Mouse (Mus musculus) skeletal muscle tissue, postnatal 0 days (tissue): ENCODE results near the gene Atg4a-ps. TPM values are rescaled to one million over a fixed set of nuclear protein-coding genes. Genes with fewer than 3 reads are reported as not detected.

Source experiments
- microRNA-seq, 2 experiments: library from miRNA; unstranded; fragments of <30 nt; microRNA quantifications; one replicate each; pipeline ENCODE4; 2016
- polyA plus RNA-seq: library from polyadenylated mRNA; unstranded; fragments of >200 nt; fragmentation: Nextera tagmentation; extraction: Ambion mirVana; gene quantifications from 2 replicates; pipeline ENCODE4 v1.2.1, GENCODE M21; 2015

Atg4a-ps gene
- 0.36 and 0.50 TPM in 2 replicates for polyA plus RNA-seq

DNA sequence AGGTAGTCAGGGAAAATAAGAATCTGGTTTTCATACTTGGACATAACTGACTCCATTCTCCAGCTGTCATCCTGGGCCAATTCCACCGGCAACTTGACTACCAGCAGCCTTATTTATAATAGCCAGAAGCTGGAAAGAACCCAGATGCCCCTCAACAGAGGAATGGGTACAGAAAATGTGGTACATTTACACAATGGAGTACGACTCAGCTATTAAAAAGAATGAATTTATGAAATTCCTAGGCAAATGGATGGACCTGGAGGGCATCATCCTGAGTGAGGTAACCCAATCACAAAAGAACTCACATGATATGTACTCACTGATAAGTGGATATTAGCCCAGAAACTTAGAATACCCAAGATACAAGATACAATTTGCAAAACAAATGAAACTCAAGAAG lies at the start of gene Atg4a-ps:
TSS of gene Atg4a-ps (minus strand) at position 101 of the 400 bp plus-strand sequence.

Small RNA genes lying within 50 kb of the gene (microRNA-seq; reads per million reads assigned to microRNA genes)
- gene Gm25325: 0 reads per million in 2 experiments

Other genes with a start within 250 kb of the Atg4a-ps start
- gene Syt6, start 70.8 kb downstream of the Atg4a-ps start, polyA plus RNA-seq: not detected in 2 replicates
- 21.7 and 23.5 TPM in 2 replicates for gene Olfml3, start 91.9 kb upstream of the Atg4a-ps start, polyA plus RNA-seq
- not detected in 2 replicates for gene Gm10964, start 93.3 kb upstream of the Atg4a-ps start, polyA plus RNA-seq
- gene Hipk1, start 145.5 kb upstream of the Atg4a-ps start, polyA plus RNA-seq: 5.0 and 5.8 TPM in 2 replicates
- 8.2 and 11.0 TPM in 2 replicates for gene Dclre1b, start 163.4 kb upstream of the Atg4a-ps start, polyA plus RNA-seq
- gene Ap4b1, start 163.5 kb upstream of the Atg4a-ps start, polyA plus RNA-seq: 19.5 and 20.2 TPM in 2 replicates
- gene Gm43064, start 163.5 kb upstream of the Atg4a-ps start, polyA plus RNA-seq: 0.17 TPM in 1 of 2 replicates, not detected in the other
- gene Bcl2l15, start 186.5 kb upstream of the Atg4a-ps start, polyA plus RNA-seq: 0.14 and 0.17 TPM in 2 replicates
- gene Ptpn22, start 213.7 kb upstream of the Atg4a-ps start, polyA plus RNA-seq: 0.32 and 0.62 TPM in 2 replicates